Mouse (Mus musculus): Measurements from ENCODE around the gene Car9. TPM values are rescaled to one million over a fixed set of nuclear protein-coding genes. Genes with fewer than 3 reads are reported as not detected.

Car9 gene
- polyA plus RNA-seq, 1 experiment from 2014 or later: 0.85 TPM

Other genes starting within 250 kb of the Car9 start
- 0.09 and 0.12 TPM in 2 replicates for gene Atp8b5, start 239.8 kb upstream of the Car9 start, polyA plus RNA-seq (2015; fragmentation: Nextera tagmentation; extraction: Ambion mirVana)
- 0.75 and 0.82 TPM in 2 replicates for gene Rusc2, start 125.0 kb upstream of the Car9 start, polyA plus RNA-seq (2015; fragmentation: Nextera tagmentation; extraction: Ambion mirVana)
- gene Fam166b, start 77.8 kb upstream of the Car9 start, polyA plus RNA-seq (2015; fragmentation: Nextera tagmentation; extraction: Ambion mirVana): not detected in 2 replicates
- 0.95 and 0.98 TPM in 2 replicates for gene Tesk1, start 65.0 kb upstream of the Car9 start, polyA plus RNA-seq (2015; fragmentation: Nextera tagmentation; extraction: Ambion mirVana)
- 0.48 and 0.70 TPM in 2 replicates for gene Cd72, start 52.3 kb upstream of the Car9 start, polyA plus RNA-seq (2015; fragmentation: Nextera tagmentation; extraction: Ambion mirVana)
- gene Sit1, start 23.2 kb upstream of the Car9 start, polyA plus RNA-seq (2015; fragmentation: Nextera tagmentation; extraction: Ambion mirVana): not detected in 2 replicates
- 34.2 and 34.3 TPM in 2 replicates for gene Ccdc107, start 14.1 kb upstream of the Car9 start, polyA plus RNA-seq (2015; fragmentation: Nextera tagmentation; extraction: Ambion mirVana)
- gene Arhgef39, start 7.3 kb upstream of the Car9 start, polyA plus RNA-seq (2015; fragmentation: Nextera tagmentation; extraction: Ambion mirVana): 29.4 and 35.8 TPM in 2 replicates
- 28.8 and 31.9 TPM in 2 replicates for gene Tpm2, start 16.8 kb downstream of the Car9 start, polyA plus RNA-seq (2015; fragmentation: Nextera tagmentation; extraction: Ambion mirVana)
- gene Creb3, start 55.4 kb downstream of the Car9 start, polyA plus RNA-seq (2015; fragmentation: Nextera tagmentation; extraction: Ambion mirVana): 20.6 and 21.9 TPM in 2 replicates
- 38.6 and 42.4 TPM in 2 replicates for gene Tln1, start 55.7 kb downstream of the Car9 start, polyA plus RNA-seq (2015; fragmentation: Nextera tagmentation; extraction: Ambion mirVana)
- 13.8 and 15.1 TPM in 2 replicates for gene Rgp1, start 71.7 kb downstream of the Car9 start, polyA plus RNA-seq (2015; fragmentation: Nextera tagmentation; extraction: Ambion mirVana)
- 16.5 and 18.1 TPM in 2 replicates for gene Gba2, start 71.9 kb downstream of the Car9 start, polyA plus RNA-seq (2015; fragmentation: Nextera tagmentation; extraction: Ambion mirVana)
- gene Msmp, start 77.5 kb downstream of the Car9 start, polyA plus RNA-seq (2015; fragmentation: Nextera tagmentation; extraction: Ambion mirVana): 0.60 TPM in 1 of 2 replicates, not detected in the other
- 0.80 and 0.89 TPM in 2 replicates for gene Npr2, start 125.0 kb downstream of the Car9 start, polyA plus RNA-seq (2015; fragmentation: Nextera tagmentation; extraction: Ambion mirVana)
- 0.10 and 0.12 TPM in 2 replicates for gene Spag8, start 146.6 kb downstream of the Car9 start, polyA plus RNA-seq (2015; fragmentation: Nextera tagmentation; extraction: Ambion mirVana)
- gene Hint2, start 149.5 kb downstream of the Car9 start, polyA plus RNA-seq (2015; fragmentation: Nextera tagmentation; extraction: Ambion mirVana): 66.4 and 66.9 TPM in 2 replicates
- gene Tmem8b, start 162.0 kb downstream of the Car9 start, polyA plus RNA-seq (2015; fragmentation: Nextera tagmentation; extraction: Ambion mirVana): 0.19 and 0.23 TPM in 2 replicates
- 1.3 and 1.8 TPM in 2 replicates for gene Fam221b, start 162.2 kb downstream of the Car9 start, polyA plus RNA-seq (2015; fragmentation: Nextera tagmentation; extraction: Ambion mirVana)
- gene Olfr70, start 193.8 kb downstream of the Car9 start, polyA plus RNA-seq (2015; fragmentation: Nextera tagmentation; extraction: Ambion mirVana): not detected in 2 replicates
- gene Olfr71, start 203.3 kb downstream of the Car9 start, polyA plus RNA-seq (2015; fragmentation: Nextera tagmentation; extraction: Ambion mirVana): not detected in 2 replicates
- 0.09 and 0.17 TPM in 2 replicates for gene Hrct1, start 220.2 kb downstream of the Car9 start, polyA plus RNA-seq (2015; fragmentation: Nextera tagmentation; extraction: Ambion mirVana)
- gene Spaar, start 223.1 kb downstream of the Car9 start, polyA plus RNA-seq (2015; fragmentation: Nextera tagmentation; extraction: Ambion mirVana): not detected in 2 replicates

Measured in liver, embryonic 13.5 days (tissue).